Mouse (Mus musculus) heart, embryonic 14.5 days (tissue): ENCODE data around the gene Stat3. TPM values are rescaled to one million over a fixed set of nuclear protein-coding genes. Genes with fewer than 3 reads are reported as not detected.

Source experiments
- ATAC-seq: fragments of 200-750 bp; cut with Nextera tagmentation; 2 replicates; pipeline ENCODE4 v1.8.0; 2017; ENCODE audit warnings: low read depth, moderate TSS enrichment; ENCODE audit not compliant: insufficient number of reproducible peaks, insufficient read depth, low FRiP score
- H3K27ac ChIP-seq, 2 experiments: fragments of 200-500 bp in 1 of 2; fragments of 300-500 bp in 1 of 2; sonication (generic) in 1 of 2; replicated peaks in 1 of 2; 2 replicates each; pipeline ENCODE4 v1.5.1; 2012 to 2014; ENCODE audit warnings: low read depth in 2 of 2, low read length in 2 of 2, control low read depth in 1 of 2, mild to moderate bottlenecking in 1 of 2, mixed read lengths in 1 of 2; ENCODE audit not compliant: control insufficient read depth in 1 of 2, insufficient read depth in 1 of 2
- H3K27me3 ChIP-seq: fragments of 300-500 bp; sonication (generic); 2 replicates; pipeline ENCODE4 v1.6.1; 2014; ENCODE audit warnings: mild to moderate bottlenecking, low read length, control low read depth; ENCODE audit not compliant: control insufficient read depth, insufficient read depth
- H3K36me3 ChIP-seq: fragments of 300-500 bp; sonication (generic); 2 replicates; pipeline ENCODE4 v1.6.1; 2014; ENCODE audit warnings: mild to moderate bottlenecking, control low read depth, low read length, mixed read lengths; ENCODE audit not compliant: control insufficient read depth, insufficient read depth
- H3K4me1 ChIP-seq, 2 experiments: fragments of 200-500 bp in 1 of 2; fragments of 300-500 bp in 1 of 2; sonication (generic) in 1 of 2; 2 replicates each; pipeline ENCODE4 v1.6.1; 2012 to 2014; ENCODE audit warnings: low read length in 2 of 2, control low read depth in 1 of 2, mixed read lengths in 1 of 2; ENCODE audit not compliant: control insufficient read depth in 2 of 2, insufficient read depth in 2 of 2
- H3K4me2 ChIP-seq: fragments of 300-500 bp; sonication (generic); 2 replicates; pipeline ENCODE4 v1.6.1; 2014; ENCODE audit warnings: mild to moderate bottlenecking, low read length
- H3K4me3 ChIP-seq, 2 experiments: fragments of 200-500 bp in 1 of 2; fragments of 300-500 bp in 1 of 2; sonication (generic) in 1 of 2; 2 replicates each; pipeline ENCODE4 v1.5.1; 2012 to 2014; ENCODE audit warnings: low read length in 2 of 2, mild to moderate bottlenecking in 2 of 2, control low read depth in 1 of 2, low read depth in 1 of 2, moderate library complexity in 1 of 2; ENCODE audit not compliant: control insufficient read depth in 1 of 2, insufficient read depth in 1 of 2
- H3K9ac ChIP-seq: fragments of 300-500 bp; sonication (generic); 2 replicates; pipeline ENCODE4 v1.6.1; 2014; ENCODE audit warnings: mild to moderate bottlenecking, low read length
- H3K9me3 ChIP-seq: fragments of 300-500 bp; sonication (generic); 2 replicates; pipeline ENCODE4 v1.6.1; 2016; ENCODE audit warnings: low read length, control low read depth; ENCODE audit not compliant: control insufficient read depth
- WGBS: fragments of 180-500 bp; shearing (Covaris S2); extraction: QIAGEN DNeasy Blood & Tissue Kit; methylation state at CpG from one replicate; pipeline ENCODE4 v1.1.7; 2014; 5-methylcytosine and 5-hydroxymethylcytosine counted together
- polyA plus RNA-seq: library from polyadenylated mRNA; unstranded; fragments of >200 nt; fragmentation: Nextera tagmentation; extraction: Ambion mirVana; gene quantifications from 2 replicates; pipeline ENCODE4 v1.2.1, GENCODE M21; 2014

Stat3 gene
- polyA plus RNA-seq, 1 experiment from 2014 or later = 51.8 TPM

DNA sequence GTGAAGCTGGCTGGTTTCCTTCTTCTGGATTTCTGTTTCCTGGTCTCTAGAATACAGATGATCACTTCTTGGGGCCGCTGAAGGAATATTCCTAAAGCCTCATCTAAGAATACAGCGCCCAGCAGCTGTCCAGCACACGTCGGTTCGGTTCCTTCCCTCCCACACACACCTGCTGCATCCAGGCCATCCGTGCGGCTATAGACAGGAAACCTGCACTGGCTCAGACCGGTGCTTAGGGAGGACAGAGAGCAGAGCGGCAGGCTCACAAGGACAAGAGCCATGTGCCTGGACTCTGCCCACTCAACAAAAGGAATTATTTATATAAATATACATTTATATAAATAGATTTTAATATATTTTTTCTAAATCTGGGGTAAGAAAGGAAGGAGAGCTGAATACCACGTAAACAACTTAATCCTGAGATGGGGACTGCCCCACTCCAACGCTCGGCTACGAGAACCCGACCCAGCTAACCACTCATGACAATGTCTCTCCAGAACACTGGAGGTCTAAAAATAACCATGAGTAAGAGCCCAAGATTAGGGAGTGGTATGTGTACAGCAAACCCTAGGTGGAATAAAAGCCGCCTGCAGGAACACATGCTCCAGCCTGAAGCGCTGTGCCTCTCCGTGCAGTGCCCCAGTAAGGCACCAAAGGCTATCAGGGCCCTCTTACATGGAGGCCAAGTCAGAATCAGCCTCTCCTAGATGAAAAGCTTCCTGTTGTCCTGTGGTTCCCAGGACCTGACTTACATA, 26.8 kb downstream of the Stat3 start:
- 32% methylated on average over 17 of the region's 17 CpGs for WGBS
- H3K4me1 ChIP-seq = peaks cover 8 to 14% of the 10 kb centered on the region in 2 experiments
- H3K4me2 ChIP-seq = peak overlapping the region; percentile 36
- peak overlapping the region; percentile 12 for H3K9ac ChIP-seq
- peak overlapping the region; percentile 89 to 90 for H3K27ac ChIP-seq
- H3K4me3 ChIP-seq = no peak overlapping the region
- H3K9me3 ChIP-seq = 0 out of 2 replicates have a peak, but pooled peaks cover 3% of the 10 kb centered on the region
- peak; percentile 75 for ATAC-seq
- H3K36me3 ChIP-seq = peaks cover 34% of the 10 kb centered on the region
- H3K27me3 ChIP-seq = no peaks in the 10 kb centered on the region

DNA sequence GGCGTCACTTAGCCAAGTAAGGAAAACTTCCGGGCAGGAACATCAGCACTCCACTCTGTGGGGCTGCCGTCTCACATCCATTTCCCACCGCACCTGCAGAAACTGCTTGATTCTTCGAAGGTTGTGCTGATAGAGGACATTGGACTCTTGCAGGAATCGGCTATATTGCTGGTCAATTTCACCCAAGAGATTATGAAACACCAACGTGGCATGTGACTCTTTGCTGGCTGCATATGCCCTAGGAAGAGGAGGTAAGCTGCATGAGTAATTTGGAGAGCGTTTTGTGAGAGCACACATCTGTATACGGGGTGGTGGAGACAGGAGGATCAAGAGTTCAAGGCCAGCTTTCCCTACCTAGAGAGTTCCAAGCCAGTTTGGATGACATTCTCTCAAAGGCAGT, 30.8 kb downstream of the Stat3 start:
- no peak overlapping the region for H3K27ac ChIP-seq
- no peak overlapping the region for H3K9ac ChIP-seq
- H3K4me2 ChIP-seq = no peak overlapping the region
- H3K4me1 ChIP-seq = peaks cover 8 to 14% of the 10 kb centered on the region in 2 experiments
- no peaks in the 10 kb centered on the region for H3K27me3 ChIP-seq
- no peak overlapping the region for H3K4me3 ChIP-seq
- H3K9me3 ChIP-seq = no peaks in the 10 kb centered on the region
- no peak for ATAC-seq
- H3K36me3 ChIP-seq = peaks cover 72% of the 10 kb centered on the region
- 88% methylated on average over 9 of the region's 9 CpGs for WGBS

DNA sequence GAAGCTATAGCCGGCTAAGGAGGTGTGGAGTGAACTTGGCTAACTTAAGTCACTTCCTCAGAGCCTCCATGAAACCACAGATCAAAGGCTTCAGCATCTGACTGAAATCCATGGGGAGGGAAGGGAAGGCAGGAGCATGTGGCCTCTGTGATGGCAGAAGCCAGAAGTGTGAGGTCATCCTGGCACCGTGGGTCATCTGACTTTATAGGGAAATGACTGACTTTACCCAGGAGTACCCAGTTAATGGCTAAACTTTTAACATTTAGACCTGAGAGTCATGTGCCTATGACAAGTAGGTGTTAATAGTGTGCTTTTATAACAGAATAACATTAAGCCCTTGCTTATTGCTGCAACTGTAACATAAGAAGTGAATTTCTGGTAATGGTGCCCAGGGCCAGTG, 31.2 kb downstream of the Stat3 start:
- WGBS = 77% methylated on average over 2 of the region's 2 CpGs

DNA sequence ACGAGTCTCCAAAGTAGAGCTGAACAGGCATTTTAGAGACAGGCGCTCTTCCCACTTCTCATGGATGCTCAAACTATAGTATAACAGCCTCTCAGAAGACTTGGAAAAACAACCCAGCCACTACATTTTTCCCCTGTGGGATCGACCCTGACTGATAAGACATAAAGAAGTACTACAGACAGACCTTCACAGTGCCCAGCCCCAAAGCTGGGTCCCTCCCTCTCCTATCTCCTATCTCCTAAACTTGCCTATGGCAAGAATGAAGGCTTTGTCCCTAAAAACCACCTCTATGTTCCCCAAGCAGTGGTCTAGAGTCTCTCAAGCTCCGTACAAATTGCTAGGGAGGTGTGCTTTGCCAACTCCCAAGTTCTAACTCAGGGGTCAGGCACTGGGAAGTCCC, 32.5 kb downstream of the Stat3 start:
- no peak overlapping the region for H3K4me2 ChIP-seq
- no peak overlapping the region for H3K4me3 ChIP-seq
- no peak for ATAC-seq
- 0 out of 2 replicates have a peak, but pooled peaks cover 1% of the 10 kb centered on the region for H3K9me3 ChIP-seq
- H3K4me1 ChIP-seq = no peaks in the 10 kb centered on the region
- no peaks in the 10 kb centered on the region for H3K27me3 ChIP-seq
- H3K27ac ChIP-seq = no peak overlapping the region
- H3K36me3 ChIP-seq = peaks cover 88% of the 10 kb centered on the region
- WGBS = 69% methylated on average over 4 of the region's 4 CpGs
- H3K9ac ChIP-seq = no peak overlapping the region

More for the DNA sequence above, 31.2 kb downstream of the Stat3 start:
- no peaks in the 10 kb centered on the region for H3K27me3 ChIP-seq
- H3K27ac ChIP-seq = no peak overlapping the region
- H3K4me2 ChIP-seq = no peak overlapping the region
- peaks cover 7 to 11% of the 10 kb centered on the region in 2 experiments for H3K4me1 ChIP-seq
- H3K9me3 ChIP-seq = no peaks in the 10 kb centered on the region
- ATAC-seq = no peak
- no peak overlapping the region for H3K4me3 ChIP-seq
- no peak overlapping the region for H3K9ac ChIP-seq
- peaks cover 76% of the 10 kb centered on the region for H3K36me3 ChIP-seq

DNA sequence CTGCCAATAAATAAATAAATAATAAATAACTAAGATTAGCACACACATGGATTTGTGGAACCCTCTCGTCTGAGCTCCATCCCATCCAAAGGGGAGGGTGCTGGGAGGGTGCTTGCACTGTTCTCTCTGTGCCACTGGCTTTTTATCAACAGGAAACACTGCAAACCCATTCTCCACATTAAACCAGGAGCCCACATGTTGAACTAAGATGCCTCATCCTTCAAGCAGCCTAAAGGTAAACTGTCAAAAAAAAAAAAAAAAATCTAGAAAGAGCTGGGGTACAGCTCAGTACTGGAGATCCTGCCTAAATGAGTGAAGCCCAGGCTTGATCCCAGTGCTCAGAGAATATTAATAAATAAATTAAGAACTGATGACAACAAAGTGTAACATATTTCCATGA, 33.4 kb downstream of the Stat3 start:
- no peak for ATAC-seq
- H3K4me1 ChIP-seq = no peaks in the 10 kb centered on the region
- no peak overlapping the region for H3K4me3 ChIP-seq
- no peaks in the 10 kb centered on the region for H3K27me3 ChIP-seq
- no peak overlapping the region for H3K4me2 ChIP-seq
- no peak overlapping the region for H3K27ac ChIP-seq
- 65% methylated on average over 1 of the region's 1 CpGs for WGBS
- H3K36me3 ChIP-seq = peaks cover 94% of the 10 kb centered on the region
- H3K9me3 ChIP-seq = 0 out of 2 replicates have a peak, but pooled peaks cover 3% of the 10 kb centered on the region
- no peak overlapping the region for H3K9ac ChIP-seq

DNA sequence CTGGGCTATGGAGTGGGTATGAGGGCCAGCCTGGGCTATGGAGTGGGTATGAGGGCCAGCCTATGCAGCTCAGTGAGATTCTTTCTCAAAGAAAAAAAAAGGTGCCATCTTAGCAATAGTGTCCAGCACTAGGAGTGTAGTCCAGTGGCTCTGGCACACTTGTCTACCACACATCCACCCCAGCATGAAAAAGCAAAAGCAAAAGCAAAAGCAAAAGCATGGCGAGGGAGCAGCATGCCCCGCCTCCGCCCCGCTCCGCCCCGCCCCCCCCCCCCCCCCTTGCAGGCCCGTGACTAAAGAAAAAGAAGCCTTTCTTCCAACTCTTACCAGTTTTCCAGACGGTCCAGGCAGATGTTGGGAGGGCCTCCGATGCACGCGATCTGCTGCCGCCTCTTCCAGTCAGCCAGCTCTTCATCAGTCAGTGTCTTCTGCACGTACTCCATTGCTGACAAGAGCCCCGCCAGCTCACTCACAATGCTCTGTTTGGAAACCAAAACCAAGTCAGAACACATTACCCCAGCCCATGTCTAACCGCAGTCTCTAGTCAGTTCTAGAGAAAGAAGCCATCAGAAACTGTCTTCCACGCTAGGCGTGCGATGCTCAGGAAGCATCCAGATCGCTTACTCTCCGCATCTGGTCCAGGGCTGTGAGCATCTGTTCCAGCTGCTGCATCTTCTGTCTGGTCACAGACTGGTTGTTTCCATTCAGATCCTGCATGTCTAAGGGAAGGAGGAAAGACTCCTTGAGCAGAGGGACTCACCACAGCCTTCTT, 34.6 kb downstream of the Stat3 start:
- Histone ChIP-seq H3K4me1 (no peaks in the 10 kb centered on the region), H3K9ac (no peak overlapping the region), H3K27me3 (no peaks in the 10 kb centered on the region), H3K36me3 (peaks cover 94% of the 10 kb centered on the region), H3K27ac (no peak overlapping the region), H3K9me3 (0 out of 2 replicates have a peak, but pooled peaks cover 3% of the 10 kb centered on the region), H3K4me2 (no peak overlapping the region), H3K4me3 (no peak overlapping the region)
- ATAC-seq = no peak
- 77% methylated on average over 15 of the region's 20 CpGs for WGBS

DNA sequence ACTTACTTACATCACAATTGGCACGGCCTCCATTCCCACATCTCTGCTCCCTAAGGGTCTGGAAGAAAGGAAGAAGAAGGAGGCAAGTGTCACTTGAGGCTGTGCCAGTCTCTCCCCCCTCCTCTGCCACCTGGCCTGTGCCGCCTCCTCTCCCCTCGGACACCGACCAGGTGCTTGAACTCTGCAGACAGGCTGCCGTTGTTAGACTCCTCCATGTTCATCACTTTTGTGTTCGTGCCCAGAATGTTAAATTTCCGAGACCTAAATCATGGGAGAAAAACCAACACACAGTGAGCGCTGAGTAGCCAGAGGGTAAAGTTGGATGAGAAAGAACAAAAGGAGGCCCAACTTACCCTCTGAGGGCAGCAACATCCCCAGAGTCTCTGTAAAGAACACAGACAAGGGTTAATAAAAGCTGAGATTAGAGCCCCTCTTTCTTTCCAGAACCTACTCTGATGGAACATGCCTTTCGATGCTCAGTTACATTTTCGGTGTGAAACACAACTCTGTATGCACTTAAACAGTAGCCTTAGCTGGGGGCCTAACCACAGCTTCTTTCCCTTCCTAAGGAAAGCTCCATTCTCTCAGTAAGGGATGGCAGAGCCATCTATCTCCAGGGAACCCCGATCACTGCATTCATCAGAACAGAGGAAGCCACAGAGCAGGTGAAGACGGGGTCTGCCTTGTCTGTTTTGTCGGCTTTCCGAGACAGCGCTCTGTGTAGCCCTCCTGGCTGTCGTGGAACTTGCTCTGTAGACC, 40.7 kb downstream of the Stat3 start:
- no peak overlapping the region for H3K4me2 ChIP-seq
- peaks cover 2 to 5% of the 10 kb centered on the region in 2 experiments; a peak in 2 of 4 replicates for H3K4me1 ChIP-seq
- H3K9me3 ChIP-seq = 0 out of 2 replicates have a peak, but pooled peaks cover 3% of the 10 kb centered on the region
- H3K36me3 ChIP-seq = peaks cover 86% of the 10 kb centered on the region
- no peaks in the 10 kb centered on the region for H3K27me3 ChIP-seq
- no peak overlapping the region for H3K27ac ChIP-seq
- H3K9ac ChIP-seq = no peak overlapping the region
- H3K4me3 ChIP-seq = no peak overlapping the region
- WGBS = 84% methylated on average over 16 of the region's 16 CpGs
- ATAC-seq = no peak
